ENCODE assay signal across 26 mouse cellular contexts in genomic region chr2:17123626-17124025, GRCm38 (mm10).
DNase-seq lines count a peak whose midpoint lies in the region; ATAC-seq and TF ChIP-seq lines count a peak whose summit lies in the region.
"Had no signal": no experiment of that assay in that cellular context is flagged by ENCODE, and none has a peak within 500 bp of the region (broad histone marks: within the 10 kb centered on the region; RNA-seq: fewer than 3 reads in every experiment).

No protein-coding gene starts in this region.

- peak; percentile 6 for DNase-seq in embryo, embryonic 10.5 days (ENCODE audit: low spot score)
- no peak for DNase-seq in embryo, embryonic 9.5 days (ENCODE audit: extremely low spot score)
- DNase-seq in kidney, adult 9 months = no peak
- peak; percentile 33 for DNase-seq in kidney, postnatal 0 days (ENCODE audit: low spot score)
- no peak for DNase-seq in kidney, postnatal 36 days
- DNase-seq: adrenal gland, adult 8-10 months; adrenal gland, postnatal 14 days; adrenal gland, postnatal 36 days; B cell, adult 2 months; cerebellum, adult 11-12 months; cerebellum, adult 2 months; cerebellum, adult 9-10 months; cerebellum, postnatal 10 days; cerebellum, postnatal 25 days; embryo, embryonic 11 days; forebrain, postnatal 0 days had no signal

- H3K36me3 ChIP-seq in kidney, embryonic 15.5 days = no peaks in the 10 kb centered on the region
- H3K36me3 ChIP-seq in kidney, postnatal 0 days (ENCODE audit: insufficient read depth, low read length) = no peaks in the 10 kb centered on the region
- H3K36me3 ChIP-seq: embryonic facial prominence, embryonic 10.5 days; embryonic facial prominence, embryonic 12.5 days; forebrain, embryonic 15.5 days; G1E had no signal

- no peaks in the 10 kb centered on the region for H3K9me3 ChIP-seq in kidney, embryonic 15.5 days (replicated peaks)
- H3K9me3 ChIP-seq in kidney, postnatal 0 days (replicated peaks; ENCODE audit: low read length) = no peaks in the 10 kb centered on the region
- H3K9me3 ChIP-seq: embryonic facial prominence, embryonic 10.5 days; embryonic facial prominence, embryonic 12.5 days; forebrain, embryonic 13.5 days; forebrain, embryonic 15.5 days; G1E had no signal

- H3K4me2 ChIP-seq in kidney, embryonic 15.5 days = no peak overlapping the region
- no peak overlapping the region for H3K4me2 ChIP-seq in kidney, postnatal 0 days (ENCODE audit: low read length)
- H3K4me2 ChIP-seq: embryonic facial prominence, embryonic 12.5 days; forebrain, embryonic 13.5 days; forebrain, embryonic 15.5 days had no signal

- H3K27ac ChIP-seq in kidney, embryonic 15.5 days = no peak overlapping the region
- H3K27ac ChIP-seq in kidney, postnatal 0 days = no peak overlapping the region
- H3K27ac ChIP-seq: embryonic facial prominence, embryonic 10.5 days; embryonic facial prominence, embryonic 12.5 days; forebrain, embryonic 13.5 days; forebrain, embryonic 15.5 days had no signal

- TF ChIP-seq CTCF in kidney, postnatal 0 days (IDR thresholded peaks at IDR 0.05; ENCODE audit: low read depth) = no peak

- no peak overlapping the region for H3K9ac ChIP-seq in kidney, embryonic 15.5 days
- no peak overlapping the region for H3K9ac ChIP-seq in kidney, postnatal 0 days (ENCODE audit: low read depth, low read length)
- H3K9ac ChIP-seq: embryonic facial prominence, embryonic 12.5 days; forebrain, embryonic 13.5 days; forebrain, embryonic 15.5 days; forebrain, postnatal 0 days had no signal

- peak; percentile 92 for ATAC-seq in kidney, embryonic 15.5 days (replicated peaks; ENCODE audit: low FRiP score)
- no peak; the same call in 1 of the 2 replicates for ATAC-seq in kidney, postnatal 0 days (replicated peaks; ENCODE audit: low FRiP score, low read depth)
- ATAC-seq: activated CD4-positive, CD25-positive, alpha-beta regulatory T cell, adult 4 months; CD4-positive, CD25-positive, alpha-beta regulatory T cell, adult 4 months; forebrain, embryonic 13.5 days; forebrain, embryonic 15.5 days; forebrain, postnatal 0 days; Patski had no signal

- H3K4me1 ChIP-seq in kidney, embryonic 15.5 days = no peaks in the 10 kb centered on the region
- H3K4me1 ChIP-seq in kidney, postnatal 0 days (replicated peaks; ENCODE audit: insufficient read depth, low read length) = no peaks in the 10 kb centered on the region
- H3K4me1 ChIP-seq: embryonic facial prominence, embryonic 10.5 days; embryonic facial prominence, embryonic 12.5 days; forebrain, embryonic 13.5 days; forebrain, embryonic 15.5 days had no signal

- H3K4me3 ChIP-seq in kidney, embryonic 15.5 days (replicated peaks) = no peak overlapping the region
- no peak overlapping the region for H3K4me3 ChIP-seq in kidney, postnatal 0 days (replicated peaks; ENCODE audit: low read depth, low read length)
- H3K4me3 ChIP-seq: embryonic facial prominence, embryonic 10.5 days; embryonic facial prominence, embryonic 12.5 days; forebrain, embryonic 13.5 days; forebrain, embryonic 15.5 days had no signal

- H3K27me3 ChIP-seq in kidney, embryonic 15.5 days = no peaks in the 10 kb centered on the region
- H3K27me3 ChIP-seq in kidney, postnatal 0 days (ENCODE audit: insufficient read depth, low read length) = no peaks in the 10 kb centered on the region
- H3K27me3 ChIP-seq: CH12.LX; embryonic facial prominence, embryonic 12.5 days; forebrain, embryonic 13.5 days; forebrain, embryonic 15.5 days; Patski had no signal

- WGBS in kidney, embryonic 15.5 days = 50% methylated on average over 4 of the region's 4 CpGs
- 41% methylated on average over 4 of the region's 4 CpGs for WGBS in kidney, postnatal 0 days

Comparison
In these comparisons a context has a peak if more than half of its experiments do, and no peak if none do; other contexts are left out.
1. DNase-seq: peak in embryo, embryonic 10.5 days (single experiment) and kidney, postnatal 0 days (single experiment); none in embryo, embryonic 9.5 days (single experiment), kidney, adult 9 months (single experiment) and kidney, postnatal 36 days (0 of 2).